Mouse (Mus musculus): Measurements from ENCODE around the gene Adamts5. TPM values are rescaled to one million over a fixed set of nuclear protein-coding genes. Genes with fewer than 3 reads are reported as not detected.
A peak's percentile ranks its signal among the peaks of the same experiment; 100 is the strongest.

Gene Adamts5
- polyA plus RNA-seq, 1 experiment from 2014 or later = 3.2 TPM

DNA sequence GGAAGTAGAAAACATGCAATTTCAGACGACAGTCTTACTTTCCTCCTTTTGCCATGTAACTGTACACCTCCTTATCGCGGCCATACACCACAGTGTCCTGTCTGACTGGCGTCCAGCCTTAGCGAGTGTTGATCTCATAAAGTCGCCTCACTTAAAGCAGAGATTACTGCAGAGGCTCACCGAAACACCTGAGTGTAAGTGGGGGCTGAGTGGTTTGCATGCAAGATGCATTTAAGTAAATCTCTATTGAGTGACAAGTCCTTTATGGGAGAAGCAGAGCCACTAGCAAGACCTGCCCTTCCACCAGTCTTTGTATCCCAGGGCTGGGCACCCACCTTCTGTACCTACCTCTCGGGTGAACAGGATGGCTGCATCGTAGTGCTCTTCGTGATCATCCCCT is 2.8 kb downstream of the Adamts5 start:
- Histone ChIP-seq H3K4me2 (ENCODE audit: low read depth, low read length) (peak overlapping the region; percentile 94), H3K4me3 (ENCODE audit: low read depth, low read length) (peak overlapping the region; percentile 60), H3K36me3 (ENCODE audit: control insufficient read depth, insufficient read depth, low read length) (no peaks in the 10 kb centered on the region), H3K9ac (replicated peaks; ENCODE audit: low read depth, low read length) (no peak overlapping the region), H3K27ac (ENCODE audit: low read depth, low read length) (no peak overlapping the region), H3K9me3 (ENCODE audit: control insufficient read depth, low read length) (no peaks in the 10 kb centered on the region), H3K4me1 (ENCODE audit: control insufficient read depth, insufficient read depth, low read length) (peaks cover 3% of the 10 kb centered on the region; the same call in 1 of the 2 replicates), H3K27me3 (ENCODE audit: control insufficient read depth, insufficient read depth, low read length) (peaks cover 4% of the 10 kb centered on the region; the same call in 1 of the 2 replicates)
- no peak for ATAC-seq (ENCODE audit: low read depth)
- WGBS = 85% methylated on average over 10 of the region's 10 CpGs

DNA sequence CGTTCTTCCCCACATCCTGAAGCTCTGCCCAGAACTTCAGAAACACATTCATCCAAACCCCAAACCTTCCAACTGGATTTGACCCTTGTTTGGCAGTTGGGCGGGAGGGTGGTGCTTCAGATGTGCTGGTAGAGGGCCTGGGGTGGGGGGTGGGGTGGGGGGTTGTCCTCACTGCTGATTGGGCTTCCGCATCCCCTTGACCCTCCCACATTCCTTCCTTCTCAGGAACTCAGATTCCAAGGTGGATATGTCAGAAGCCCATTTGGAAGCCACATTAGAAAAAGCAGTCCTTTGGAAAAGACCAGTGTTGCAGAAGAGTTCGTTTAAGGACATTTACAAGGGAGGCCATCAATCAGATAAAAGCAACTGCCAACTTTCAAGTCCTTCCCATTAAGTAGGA is 3.2 kb downstream of the Adamts5 start:
- ATAC-seq (ENCODE audit: low read depth) = no peak
- peak overlapping the region; percentile 94 for H3K4me2 ChIP-seq (ENCODE audit: low read depth, low read length)

DNA sequence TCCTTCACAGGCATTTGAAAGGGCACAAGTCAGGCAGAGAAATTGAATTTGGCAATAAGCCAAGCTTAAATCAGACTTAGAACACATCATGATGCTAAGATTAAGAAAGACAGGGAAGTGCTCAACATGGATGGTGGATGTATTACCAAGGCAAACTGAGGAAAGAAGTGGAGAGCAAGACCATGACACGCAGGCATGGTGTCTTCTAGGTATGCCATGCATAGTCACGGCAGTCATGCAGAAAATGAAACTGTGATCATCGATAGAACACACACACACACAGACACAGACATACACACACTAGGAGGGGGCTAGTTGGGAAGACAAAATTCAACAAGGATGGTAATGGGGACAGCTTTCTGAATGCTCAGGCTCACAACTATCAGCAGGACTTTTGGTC is 3.8 kb downstream of the Adamts5 start:
- no peaks in the 10 kb centered on the region for H3K9me3 ChIP-seq (ENCODE audit: control insufficient read depth, low read length)
- no peak overlapping the region for H3K9ac ChIP-seq (replicated peaks; ENCODE audit: low read depth, low read length)
- peaks cover 4% of the 10 kb centered on the region; the same call in 1 of the 2 replicates for H3K27me3 ChIP-seq (ENCODE audit: control insufficient read depth, insufficient read depth, low read length)
- H3K36me3 ChIP-seq (ENCODE audit: control insufficient read depth, insufficient read depth, low read length) = no peaks in the 10 kb centered on the region
- H3K4me3 ChIP-seq (ENCODE audit: low read depth, low read length) = peak overlapping the region; percentile 5; the same call in 1 of the 2 replicates
- H3K4me1 ChIP-seq (ENCODE audit: control insufficient read depth, insufficient read depth, low read length) = peaks cover 3% of the 10 kb centered on the region; the same call in 1 of the 2 replicates
- H3K27ac ChIP-seq (ENCODE audit: low read depth, low read length) = no peak overlapping the region
- WGBS = 91% methylated on average over 3 of the region's 3 CpGs
- H3K4me2 ChIP-seq (ENCODE audit: low read depth, low read length) = peak overlapping the region; percentile 17; the same call in 1 of the 2 replicates
- ATAC-seq (ENCODE audit: low read depth) = no peak

More for the DNA sequence above, 3.2 kb downstream of the Adamts5 start:
- H3K9ac ChIP-seq (replicated peaks; ENCODE audit: low read depth, low read length) = no peak overlapping the region
- H3K36me3 ChIP-seq (ENCODE audit: control insufficient read depth, insufficient read depth, low read length) = no peaks in the 10 kb centered on the region
- H3K4me1 ChIP-seq (ENCODE audit: control insufficient read depth, insufficient read depth, low read length) = peaks cover 3% of the 10 kb centered on the region; the same call in 1 of the 2 replicates
- no peak overlapping the region for H3K27ac ChIP-seq (ENCODE audit: low read depth, low read length)
- H3K27me3 ChIP-seq (ENCODE audit: control insufficient read depth, insufficient read depth, low read length) = peaks cover 4% of the 10 kb centered on the region; the same call in 1 of the 2 replicates
- 61% methylated on average over 4 of the region's 4 CpGs for WGBS
- H3K4me3 ChIP-seq (ENCODE audit: low read depth, low read length) = peak overlapping the region; percentile 60; the same call in 1 of the 2 replicates
- H3K9me3 ChIP-seq (ENCODE audit: control insufficient read depth, low read length) = no peaks in the 10 kb centered on the region

DNA sequence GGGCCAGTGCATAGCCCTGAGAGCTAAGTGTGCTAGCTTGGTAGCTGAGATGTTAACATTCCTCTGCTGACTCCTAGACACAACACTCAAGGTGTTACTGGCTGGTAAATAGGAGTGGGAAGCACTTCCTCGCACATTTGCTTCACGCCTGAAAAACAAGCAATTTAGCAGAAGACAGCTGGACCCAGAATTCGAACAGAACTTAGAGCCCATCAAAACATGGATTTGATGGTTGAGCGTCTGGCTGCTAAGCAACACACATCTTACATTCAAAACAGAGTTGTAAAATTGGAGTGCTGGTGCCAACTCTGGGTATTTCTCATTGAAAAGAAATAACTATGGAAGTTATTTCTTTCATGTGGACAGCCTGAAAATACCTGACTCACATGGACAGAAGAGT is 5.7 kb downstream of the Adamts5 start:
- H3K27ac ChIP-seq (ENCODE audit: low read depth, low read length) = no peak overlapping the region
- H3K36me3 ChIP-seq (ENCODE audit: control insufficient read depth, insufficient read depth, low read length) = no peaks in the 10 kb centered on the region
- ATAC-seq (ENCODE audit: low read depth) = no peak

DNA sequence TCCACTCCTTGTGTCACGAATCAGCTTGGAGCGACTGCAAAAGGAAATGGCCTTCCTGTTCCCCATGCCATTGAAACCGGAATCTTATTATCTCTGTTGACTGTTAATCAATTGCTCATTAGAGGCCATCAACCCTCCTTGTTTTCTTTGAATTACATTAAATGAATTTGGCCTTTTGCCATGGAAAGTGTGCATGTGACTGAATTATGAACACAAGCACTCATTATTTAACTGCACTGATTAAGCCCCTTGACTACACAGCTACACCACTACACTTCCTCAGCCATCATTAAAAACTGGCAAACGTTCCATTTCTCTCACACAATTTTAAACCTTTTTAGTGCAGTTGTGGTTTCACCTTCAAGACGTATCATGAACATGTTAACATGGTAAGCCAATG is 11.8 kb downstream of the Adamts5 start:
- Histone ChIP-seq H3K4me1 (ENCODE audit: control insufficient read depth, insufficient read depth, low read length) (no peaks in the 10 kb centered on the region), H3K4me2 (ENCODE audit: low read depth, low read length) (no peak overlapping the region), H3K4me3 (ENCODE audit: low read depth, low read length) (no peak overlapping the region), H3K36me3 (ENCODE audit: control insufficient read depth, insufficient read depth, low read length) (no peaks in the 10 kb centered on the region), H3K27me3 (ENCODE audit: control insufficient read depth, insufficient read depth, low read length) (no peaks in the 10 kb centered on the region), H3K27ac (ENCODE audit: low read depth, low read length) (no peak overlapping the region), H3K9me3 (ENCODE audit: control insufficient read depth, low read length) (no peaks in the 10 kb centered on the region), H3K9ac (replicated peaks; ENCODE audit: low read depth, low read length) (no peak overlapping the region)
- WGBS = 36% methylated on average over 5 of the region's 5 CpGs
- peak; percentile 22; the same call in 1 of the 2 replicates for ATAC-seq (ENCODE audit: low read depth)

More for the DNA sequence above, 5.7 kb downstream of the Adamts5 start:
- Histone ChIP-seq H3K9ac (replicated peaks; ENCODE audit: low read depth, low read length) (no peak overlapping the region), H3K4me3 (ENCODE audit: low read depth, low read length) (no peak overlapping the region), H3K27me3 (ENCODE audit: control insufficient read depth, insufficient read depth, low read length) (peaks cover 4% of the 10 kb centered on the region; the same call in 1 of the 2 replicates), H3K4me2 (ENCODE audit: low read depth, low read length) (no peak overlapping the region), H3K4me1 (ENCODE audit: control insufficient read depth, insufficient read depth, low read length) (no peaks in the 10 kb centered on the region), H3K9me3 (ENCODE audit: control insufficient read depth, low read length) (no peaks in the 10 kb centered on the region)
- 85% methylated on average over 4 of the region's 4 CpGs for WGBS

DNA sequence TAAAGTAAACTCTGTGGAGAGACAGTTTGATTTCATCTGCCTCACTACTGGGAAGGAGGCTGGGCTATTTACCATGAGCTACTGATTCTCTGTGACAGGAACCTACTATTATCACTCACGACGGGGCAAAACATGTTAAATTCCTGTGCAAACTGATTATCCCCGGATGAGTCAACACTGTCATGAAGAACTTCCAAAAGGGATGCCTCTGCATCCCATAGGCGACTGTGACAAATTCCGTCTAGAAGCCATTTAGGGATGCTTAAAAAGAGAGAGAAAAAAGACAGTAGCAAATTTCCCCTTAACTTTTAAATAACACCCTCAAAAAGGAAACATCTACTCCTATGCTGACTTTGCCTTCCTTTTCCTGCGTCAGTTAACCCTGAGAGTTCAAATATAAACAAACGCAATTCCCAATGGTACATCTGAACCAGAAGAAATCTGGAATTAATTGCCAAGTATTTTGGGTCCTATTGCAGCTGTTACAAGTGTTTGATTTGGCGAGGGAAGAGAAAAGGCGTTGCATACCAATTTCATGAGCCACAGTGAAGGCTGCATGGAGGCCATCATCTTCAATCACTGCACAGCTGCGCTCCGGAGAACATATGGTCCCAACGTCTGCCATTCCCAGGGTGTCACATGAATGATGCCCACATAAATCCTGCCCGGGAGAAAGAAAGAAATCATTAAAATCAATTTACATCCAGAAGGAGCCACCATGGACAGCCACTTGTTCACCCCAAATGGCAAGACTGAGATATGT is 14.2 kb downstream of the Adamts5 start:
- Histone ChIP-seq H3K9me3 (ENCODE audit: control insufficient read depth, low read length) (no peaks in the 10 kb centered on the region), H3K4me2 (ENCODE audit: low read depth, low read length) (no peak overlapping the region), H3K27ac (ENCODE audit: low read depth, low read length) (no peak overlapping the region), H3K4me1 (ENCODE audit: control insufficient read depth, insufficient read depth, low read length) (no peaks in the 10 kb centered on the region), H3K27me3 (ENCODE audit: control insufficient read depth, insufficient read depth, low read length) (no peaks in the 10 kb centered on the region), H3K4me3 (ENCODE audit: low read depth, low read length) (no peak overlapping the region), H3K36me3 (ENCODE audit: control insufficient read depth, insufficient read depth, low read length) (no peaks in the 10 kb centered on the region), H3K9ac (replicated peaks; ENCODE audit: low read depth, low read length) (no peak overlapping the region)
- peak; percentile 96 for ATAC-seq (ENCODE audit: low read depth)
- 27% methylated on average over 13 of the region's 13 CpGs for WGBS

DNA sequence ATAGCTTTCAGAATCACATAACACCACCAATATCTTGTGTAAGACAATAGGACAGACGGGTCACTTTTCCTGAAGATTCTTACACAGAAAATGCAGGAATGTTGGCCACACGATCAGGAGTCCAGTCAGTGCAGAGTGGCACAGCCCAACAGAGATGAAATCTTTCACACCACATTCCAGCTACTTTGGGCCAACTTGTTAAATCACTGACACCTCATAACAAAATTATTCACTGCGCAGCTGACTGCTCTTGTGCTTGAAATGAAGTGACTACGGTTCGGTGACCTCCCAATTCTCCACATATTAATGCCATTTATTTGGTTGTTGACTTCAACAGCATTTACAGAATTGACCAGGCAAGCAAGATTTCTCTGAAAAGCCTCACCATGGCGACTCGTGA is 22.6 kb downstream of the Adamts5 start:
- no peak for ATAC-seq (ENCODE audit: low read depth)
- Histone ChIP-seq H3K4me1 (ENCODE audit: control insufficient read depth, insufficient read depth, low read length) (no peaks in the 10 kb centered on the region), H3K36me3 (ENCODE audit: control insufficient read depth, insufficient read depth, low read length) (no peaks in the 10 kb centered on the region), H3K27ac (ENCODE audit: low read depth, low read length) (no peak overlapping the region), H3K4me2 (ENCODE audit: low read depth, low read length) (no peak overlapping the region), H3K4me3 (ENCODE audit: low read depth, low read length) (no peak overlapping the region), H3K27me3 (ENCODE audit: control insufficient read depth, insufficient read depth, low read length) (no peaks in the 10 kb centered on the region), H3K9ac (replicated peaks; ENCODE audit: low read depth, low read length) (no peak overlapping the region), H3K9me3 (ENCODE audit: control insufficient read depth, low read length) (no peaks in the 10 kb centered on the region)
- 87% methylated on average over 7 of the region's 7 CpGs for WGBS

DNA sequence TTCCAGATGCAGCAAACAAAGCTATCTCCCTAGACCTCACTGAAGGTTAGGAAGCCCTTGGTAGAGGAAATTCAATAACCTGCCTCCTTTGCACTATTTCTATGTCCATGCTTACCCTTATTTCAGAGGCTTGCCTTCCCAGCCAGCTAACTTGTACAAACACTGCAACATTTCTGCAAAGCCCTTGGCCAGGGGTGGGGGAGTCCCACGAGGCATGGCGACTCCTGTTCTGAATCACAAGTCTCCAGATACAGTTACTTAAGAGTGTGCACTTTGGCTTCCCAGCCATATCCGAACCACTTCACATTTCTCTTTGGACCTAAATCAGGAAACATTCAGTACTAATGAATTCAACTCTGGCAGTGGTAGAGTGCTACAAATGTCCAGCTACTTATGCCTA is 27.5 kb downstream of the Adamts5 start:
- no peak overlapping the region for H3K4me2 ChIP-seq (ENCODE audit: low read depth, low read length)
- WGBS = 90% methylated on average over 3 of the region's 3 CpGs
- H3K27me3 ChIP-seq (ENCODE audit: control insufficient read depth, insufficient read depth, low read length) = no peaks in the 10 kb centered on the region
- H3K4me1 ChIP-seq (ENCODE audit: control insufficient read depth, insufficient read depth, low read length) = no peaks in the 10 kb centered on the region
- H3K36me3 ChIP-seq (ENCODE audit: control insufficient read depth, insufficient read depth, low read length) = no peaks in the 10 kb centered on the region
- no peak overlapping the region for H3K27ac ChIP-seq (ENCODE audit: low read depth, low read length)
- H3K9ac ChIP-seq (replicated peaks; ENCODE audit: low read depth, low read length) = no peak overlapping the region
- no peak overlapping the region for H3K4me3 ChIP-seq (ENCODE audit: low read depth, low read length)
- H3K9me3 ChIP-seq (ENCODE audit: control insufficient read depth, low read length) = no peaks in the 10 kb centered on the region
- no peak for ATAC-seq (ENCODE audit: low read depth)

DNA sequence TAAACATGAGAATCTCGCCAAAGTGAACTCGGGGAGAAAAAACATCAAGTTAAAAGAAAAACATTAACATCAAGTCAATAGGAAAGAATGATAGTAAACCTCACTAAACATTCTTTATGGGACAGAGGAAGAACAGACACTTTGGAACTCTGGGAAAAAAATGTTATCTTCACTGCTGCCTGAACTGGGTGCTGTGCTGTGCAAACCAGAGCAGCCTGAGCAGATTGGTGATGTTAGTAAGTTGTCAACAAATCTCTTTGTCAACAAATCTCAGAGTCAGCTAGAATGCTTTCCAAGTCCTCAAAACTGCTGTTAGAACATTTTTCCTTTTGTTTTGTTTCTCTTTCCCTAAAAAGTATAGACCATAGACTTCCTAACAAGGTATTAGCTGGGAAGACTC is 29.7 kb downstream of the Adamts5 start:
- Histone ChIP-seq H3K9ac (replicated peaks; ENCODE audit: low read depth, low read length) (no peak overlapping the region), H3K27ac (ENCODE audit: low read depth, low read length) (no peak overlapping the region), H3K4me2 (ENCODE audit: low read depth, low read length) (no peak overlapping the region), H3K27me3 (ENCODE audit: control insufficient read depth, insufficient read depth, low read length) (no peaks in the 10 kb centered on the region), H3K36me3 (ENCODE audit: control insufficient read depth, insufficient read depth, low read length) (no peaks in the 10 kb centered on the region), H3K4me3 (ENCODE audit: low read depth, low read length) (no peak overlapping the region), H3K9me3 (ENCODE audit: control insufficient read depth, low read length) (no peaks in the 10 kb centered on the region), H3K4me1 (ENCODE audit: control insufficient read depth, insufficient read depth, low read length) (no peaks in the 10 kb centered on the region)
- 78% methylated on average over 2 of the region's 2 CpGs for WGBS
- ATAC-seq (ENCODE audit: low read depth) = no peak

All from neural tube, embryonic 14.5 days (tissue).